Mouse (Mus musculus) kidney, postnatal 10 days (tissue): ENCODE data around the gene Kcnma1.

Experiments
- DNase-seq: peaks from one replicate; pipeline ENCODE4 v3.0.0; 2021; ENCODE audit warnings: mixed read lengths

Kcnma1 gene

DNA sequence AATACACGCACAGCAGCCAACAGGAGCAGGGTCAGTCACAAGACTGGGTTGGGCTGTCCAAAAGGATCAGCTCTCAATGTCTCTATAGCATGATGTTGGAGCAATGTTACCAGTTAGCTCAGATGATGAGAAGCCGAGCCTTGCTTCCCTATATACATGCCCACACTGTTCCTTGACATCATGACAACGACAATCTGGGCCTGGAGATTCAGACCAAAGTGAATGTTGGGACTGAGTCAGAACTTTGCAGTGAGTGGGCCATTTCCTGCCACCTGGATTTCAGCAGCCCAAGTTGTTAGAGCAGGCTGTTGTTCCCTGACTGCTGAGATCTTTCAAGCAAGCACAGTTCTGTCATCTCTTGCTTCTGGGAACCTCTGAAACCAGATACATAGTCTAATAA is 347.9 kb downstream of the Kcnma1 start:
- DNase-seq: no peak

DNA sequence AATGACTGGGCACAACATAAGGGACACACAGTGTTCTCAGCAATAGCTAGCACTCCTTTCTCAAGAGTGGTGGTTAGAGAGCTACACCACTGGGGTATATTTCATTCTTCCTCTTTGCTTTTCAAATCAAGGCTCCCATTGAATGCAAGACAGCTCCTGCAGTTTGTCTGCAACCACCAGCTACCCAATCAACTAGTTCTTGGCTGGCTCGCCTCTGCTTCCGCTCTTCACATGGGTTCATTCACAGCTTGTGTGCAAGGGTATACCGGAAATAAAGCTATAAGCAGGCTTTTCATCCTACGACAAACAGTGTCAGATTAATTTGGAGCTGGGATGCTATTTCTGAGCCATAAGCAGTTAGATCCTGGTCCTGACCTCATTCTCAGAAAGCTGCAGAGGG is 362.6 kb downstream of the Kcnma1 start:
- DNase-seq: no peak

DNA sequence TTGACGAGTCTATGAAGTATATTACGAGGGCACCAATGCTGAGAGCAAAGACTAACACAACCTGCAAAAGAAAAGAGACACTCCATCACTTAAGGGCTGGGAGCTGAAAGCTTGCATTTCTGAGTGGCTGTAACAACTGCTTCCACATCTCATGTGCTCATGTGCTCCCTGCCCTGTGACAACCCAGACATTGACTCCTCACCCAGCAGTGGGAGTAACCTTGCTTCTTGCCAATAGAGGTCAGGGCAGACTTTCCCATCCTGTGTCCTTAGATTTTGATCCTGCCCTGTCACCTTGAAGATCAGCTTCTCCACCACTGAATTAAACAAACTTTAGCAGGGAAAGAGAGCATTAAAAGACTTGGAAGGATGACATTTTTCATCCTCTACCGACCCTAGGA is 364.2 kb downstream of the Kcnma1 start:
- DNase-seq: no peak

DNA sequence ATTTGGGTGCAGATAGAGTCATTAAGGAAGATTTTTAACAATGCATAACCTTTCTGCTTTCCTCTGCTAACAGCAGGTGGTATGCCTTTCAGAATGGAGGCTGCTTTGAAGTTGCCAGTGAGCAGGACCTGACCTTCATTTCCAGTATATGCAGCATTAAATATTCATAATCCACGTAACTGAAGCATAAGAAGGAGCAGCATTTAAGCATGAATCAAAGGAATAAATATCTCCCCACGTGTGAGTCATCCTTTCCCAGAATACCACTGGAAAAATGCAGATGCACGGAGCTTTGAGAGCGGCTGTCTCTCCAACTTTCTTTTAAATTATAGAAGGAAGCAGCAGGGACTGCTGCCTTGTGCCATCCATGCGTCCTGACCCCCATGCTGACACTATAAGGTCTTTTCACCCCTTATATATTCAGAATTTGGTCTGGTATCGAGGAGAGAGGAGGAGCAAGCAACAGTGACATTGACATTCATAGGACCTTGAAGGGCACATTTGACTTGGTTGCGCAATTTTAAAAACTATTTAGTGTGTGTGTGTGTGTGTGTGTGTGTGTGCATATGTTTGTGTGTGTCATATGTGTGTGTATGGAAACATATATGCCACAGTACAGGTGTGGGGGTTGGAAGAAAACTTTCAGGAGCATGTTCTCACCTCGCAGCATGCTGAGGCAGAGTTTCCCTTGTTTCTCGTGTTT is 368.8 kb downstream of the Kcnma1 start:
- no peak for DNase-seq

DNA sequence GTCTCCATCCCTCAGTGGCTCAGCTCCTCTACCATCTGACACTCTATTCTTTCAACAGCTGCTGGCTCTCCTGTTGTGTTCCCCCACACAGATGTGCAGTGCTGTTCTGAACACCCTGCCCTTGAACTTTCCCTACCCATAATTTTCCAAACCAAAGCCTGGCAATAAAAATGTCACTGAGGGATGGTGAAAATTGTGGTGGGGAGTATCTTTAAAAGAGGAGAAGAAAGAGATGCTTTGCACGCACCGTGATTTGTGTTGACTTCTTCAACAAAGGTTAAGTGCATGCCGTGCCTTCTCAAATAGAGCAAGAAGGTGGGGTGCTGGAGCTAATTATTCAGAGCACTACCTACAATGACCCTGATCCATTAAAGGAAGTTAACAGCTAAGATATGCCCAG is 371.1 kb downstream of the Kcnma1 start:
- no peak for DNase-seq

DNA sequence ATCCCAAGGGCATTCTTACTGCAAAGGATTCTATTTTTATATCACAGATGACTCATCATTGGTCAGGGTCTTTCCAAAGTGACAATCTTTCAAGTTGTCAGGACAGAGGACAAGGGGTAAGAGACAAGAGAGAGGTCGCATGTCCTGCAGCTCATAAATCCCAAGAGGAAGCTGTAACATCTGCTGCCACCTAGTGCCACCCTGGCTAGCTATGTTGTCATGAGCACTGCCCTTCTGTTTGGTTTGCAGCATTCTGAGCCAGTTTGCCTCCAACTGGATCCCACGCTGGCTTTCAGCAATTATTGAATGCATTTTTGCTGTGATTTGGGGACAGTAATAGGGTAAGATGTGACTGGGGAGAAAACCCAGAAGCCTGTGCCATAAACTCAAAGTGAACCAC is 373.6 kb downstream of the Kcnma1 start:
- peak; percentile 20 for DNase-seq

DNA sequence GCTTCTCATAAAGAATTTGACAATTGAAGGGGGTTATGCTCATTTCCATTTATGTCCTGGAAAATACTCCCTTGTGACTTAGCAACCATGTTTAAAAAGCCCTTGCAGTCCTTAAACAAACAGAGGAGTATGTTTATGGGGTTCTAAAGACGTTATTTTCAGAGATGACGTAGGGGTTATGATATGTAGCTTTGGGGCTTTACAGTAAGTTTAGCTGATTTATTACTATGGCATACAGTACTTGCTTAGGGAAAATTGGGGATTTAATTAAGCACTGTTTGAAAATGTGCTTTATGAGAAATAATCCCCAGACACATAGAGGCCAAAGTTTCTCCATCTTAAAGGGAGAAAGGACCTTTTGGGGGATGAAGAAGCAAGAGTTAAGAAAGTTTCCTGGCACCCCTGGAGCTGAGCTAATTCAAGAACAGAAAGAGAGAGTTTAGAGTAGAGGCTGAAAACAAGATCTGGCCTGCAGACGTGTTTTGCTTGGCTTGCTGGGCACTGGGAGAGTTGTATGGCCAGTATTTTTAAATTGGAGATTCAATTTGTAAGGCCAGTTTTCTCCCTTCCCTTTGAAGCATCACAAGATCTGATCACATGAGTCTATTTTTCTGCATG is 376.1 kb downstream of the Kcnma1 start:
- no peak for DNase-seq

DNA sequence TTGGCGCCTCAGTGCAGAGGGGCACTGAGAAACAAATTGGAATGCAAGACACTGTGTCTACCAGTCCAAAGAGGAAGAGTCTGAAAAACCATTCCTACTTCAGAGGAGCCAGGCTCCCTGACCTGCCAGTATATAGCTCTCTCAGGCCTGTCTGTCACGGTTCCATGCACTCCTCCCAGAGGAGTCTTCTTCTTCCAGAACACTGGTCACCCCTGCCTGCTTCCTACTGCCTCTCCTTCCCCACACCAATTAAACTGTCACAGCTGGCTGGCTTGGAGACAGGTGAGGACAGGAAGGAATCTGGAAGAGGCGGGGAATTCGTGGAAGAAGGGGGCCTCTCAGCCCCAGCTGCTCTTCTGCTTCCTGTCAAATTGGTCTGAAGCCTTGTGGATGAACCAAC is 378.4 kb downstream of the Kcnma1 start:
- peak; percentile 18 for DNase-seq

DNA sequence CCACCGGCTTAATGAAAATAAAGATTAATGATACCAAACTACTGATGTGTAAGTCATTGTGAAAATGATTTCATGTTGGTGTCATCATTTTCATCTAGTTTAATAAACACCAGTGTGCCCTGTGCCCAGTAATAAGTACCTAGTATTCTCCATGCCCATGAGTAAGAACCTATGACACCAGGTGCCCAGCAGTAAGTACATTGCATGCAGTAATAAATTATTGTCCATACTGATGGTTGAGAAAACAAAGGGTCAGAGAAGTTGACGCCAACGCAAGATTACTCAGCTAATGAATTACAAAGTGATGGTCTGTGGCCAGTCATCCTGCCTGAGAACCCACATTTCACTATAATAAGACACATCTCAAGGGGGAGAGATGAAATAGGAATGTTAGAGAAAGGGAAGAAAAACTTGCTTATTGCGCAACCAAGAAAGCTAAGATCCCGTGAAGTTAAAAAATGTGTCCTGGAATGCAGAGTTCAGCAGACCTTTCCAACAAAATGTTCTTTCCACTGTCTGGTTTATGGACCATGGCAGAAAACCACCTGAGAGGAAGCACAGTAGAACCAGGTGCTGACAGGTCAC is 381.2 kb downstream of the Kcnma1 start:
- no peak for DNase-seq

DNA sequence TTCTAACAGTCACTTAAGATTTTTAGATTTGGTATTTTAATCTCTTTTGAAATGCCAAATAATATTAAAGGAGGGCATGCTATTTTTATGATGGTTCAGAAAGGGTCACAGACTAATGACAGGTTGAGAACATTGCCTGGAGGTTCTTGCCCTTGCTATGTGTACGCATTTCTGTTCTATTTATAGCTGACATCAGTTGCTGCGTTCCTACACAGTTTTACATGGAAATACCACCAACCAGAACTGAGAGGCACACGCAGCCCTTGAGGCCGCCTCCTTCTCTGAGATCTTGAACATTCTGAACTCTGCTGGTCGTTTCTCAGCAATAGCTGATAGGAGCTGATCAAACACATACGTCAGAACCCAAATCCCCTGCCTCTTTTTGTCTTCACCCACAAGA is 387.4 kb downstream of the Kcnma1 start:
- no peak for DNase-seq

DNA sequence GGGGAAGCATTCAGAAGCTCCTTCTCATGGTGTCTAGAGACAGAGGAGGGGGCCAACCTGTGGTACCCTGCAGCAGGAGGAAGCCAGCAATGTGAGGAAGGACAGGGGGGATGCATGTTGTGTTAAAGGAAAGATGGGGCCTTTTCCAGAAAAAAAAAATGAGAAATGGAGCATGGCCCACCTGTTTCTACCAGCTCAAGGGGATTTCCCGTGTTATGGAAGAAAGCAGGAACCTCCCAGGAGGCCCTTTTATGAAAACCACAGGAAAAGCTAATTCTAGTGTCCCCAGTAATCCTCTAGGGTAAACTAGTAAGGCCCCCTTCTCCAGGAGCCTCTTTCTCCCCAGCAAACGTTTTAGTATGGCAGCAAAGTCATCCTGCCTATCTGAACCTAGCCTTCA is 388.2 kb downstream of the Kcnma1 start:
- no peak for DNase-seq

DNA sequence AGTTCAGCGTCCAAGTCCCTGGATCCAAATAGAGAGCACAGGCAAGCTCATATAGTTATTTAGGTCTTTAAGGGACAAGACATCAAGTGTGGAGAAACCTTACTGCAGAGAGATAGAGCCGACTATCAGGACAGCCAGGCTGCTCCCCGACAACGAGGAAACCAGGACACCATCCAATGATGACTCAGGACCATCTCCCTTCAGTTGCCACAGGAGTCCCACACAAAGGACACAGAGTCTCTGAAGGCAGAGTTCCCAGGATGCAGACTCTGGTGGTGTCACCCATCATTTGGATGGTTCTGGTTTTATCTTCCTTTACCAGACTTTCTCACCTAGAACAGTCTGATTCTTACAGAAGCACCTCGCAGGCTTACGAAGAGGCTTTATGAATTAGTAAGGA is 388.9 kb downstream of the Kcnma1 start:
- no peak for DNase-seq

DNA sequence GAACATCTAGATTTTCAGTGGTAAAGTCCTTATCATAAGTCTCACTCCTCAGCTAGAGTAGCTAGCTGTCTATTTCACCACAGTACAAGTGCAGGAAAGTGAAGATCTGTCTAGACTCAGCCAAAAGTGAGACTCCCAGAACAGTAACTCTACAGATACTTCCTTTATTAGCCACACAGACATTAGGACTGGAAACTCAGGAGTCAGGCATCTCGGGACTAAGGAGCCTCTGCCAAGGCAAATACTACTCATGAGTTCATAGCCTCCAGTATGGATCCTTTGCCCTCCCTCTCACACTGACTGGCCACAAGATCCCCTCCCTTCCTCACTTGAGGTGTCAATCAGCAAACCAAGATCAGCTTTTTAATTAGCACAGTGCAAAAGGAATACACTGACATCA is 389.8 kb downstream of the Kcnma1 start:
- no peak for DNase-seq

DNA sequence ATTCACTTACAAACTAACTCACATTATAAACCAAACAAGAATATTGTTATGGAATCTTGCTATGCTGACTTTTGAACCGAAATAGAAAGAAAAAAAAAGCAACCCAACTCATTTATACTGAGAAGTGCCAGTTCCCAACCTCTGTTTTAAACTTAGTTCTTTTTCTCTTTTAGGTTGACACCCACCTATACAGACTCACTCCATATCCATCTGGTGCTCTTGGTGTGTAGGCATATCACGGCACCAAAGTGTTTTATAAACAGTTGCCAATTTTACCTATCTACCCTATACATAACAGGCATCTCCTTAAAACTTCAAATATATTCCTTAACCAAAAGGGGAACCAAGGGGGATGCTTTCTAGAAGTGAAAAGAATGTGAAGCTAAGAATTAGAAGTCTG is 393.6 kb downstream of the Kcnma1 start:
- no peak for DNase-seq

DNA sequence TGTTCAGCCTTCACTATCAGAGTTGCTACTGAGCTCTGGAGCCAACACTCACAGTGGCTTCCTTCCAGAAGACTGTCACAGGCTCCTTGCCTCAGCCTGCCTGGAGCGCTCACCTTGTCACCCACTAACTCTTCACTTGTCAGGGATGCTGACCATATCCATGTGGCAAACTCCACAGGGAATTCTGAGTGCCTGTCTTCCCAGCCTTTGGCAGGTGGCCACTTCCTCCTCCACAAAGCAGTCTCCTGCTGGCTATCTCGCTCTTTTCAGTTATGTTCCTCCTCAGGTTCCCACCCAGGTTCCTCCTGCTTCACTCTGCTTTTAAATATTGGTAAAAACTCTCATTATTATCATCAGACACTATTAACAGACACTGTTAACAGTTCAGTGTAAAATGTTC is 395.3 kb downstream of the Kcnma1 start:
- DNase-seq: no peak

DNA sequence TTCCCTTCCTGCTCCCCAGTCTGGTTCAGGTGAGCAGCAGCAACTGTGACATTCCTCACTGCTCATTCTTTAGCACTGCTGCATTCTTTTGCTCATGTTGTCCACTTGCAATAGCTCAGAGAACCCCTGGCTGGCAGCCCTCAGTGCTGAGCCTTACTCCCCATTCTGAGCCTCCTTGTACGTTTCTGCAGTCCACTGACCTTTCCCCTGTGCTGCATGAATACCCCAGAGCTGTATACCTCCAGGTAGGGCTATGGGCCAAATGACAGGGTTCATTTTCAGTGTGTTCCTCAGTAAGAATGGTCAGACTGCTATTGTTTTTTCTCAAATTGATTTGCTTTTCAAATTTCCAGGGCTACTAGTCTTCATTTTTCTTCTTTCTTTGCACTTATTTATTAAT is 396.2 kb downstream of the Kcnma1 start:
- DNase-seq: peak; percentile 36

DNA sequence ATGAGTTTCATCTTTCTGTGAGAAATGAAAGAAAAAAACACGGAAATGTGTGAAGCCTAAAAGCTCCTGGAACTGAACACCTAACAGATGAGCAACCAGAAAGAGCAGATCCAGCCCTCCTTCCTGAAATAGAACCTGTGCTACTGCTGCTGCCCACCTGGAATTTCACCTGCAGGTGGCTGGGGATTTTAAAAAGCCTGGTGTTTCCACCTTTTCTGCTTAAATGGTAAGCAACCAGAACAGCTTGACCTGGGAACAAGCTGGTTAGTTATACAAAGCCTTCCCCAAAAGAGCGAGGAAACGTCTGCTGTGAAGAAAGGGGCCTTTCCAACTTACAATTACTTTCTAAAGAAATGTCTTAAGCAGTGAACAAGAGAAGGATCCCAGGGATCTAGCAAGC is 404.2 kb downstream of the Kcnma1 start:
- DNase-seq: no peak

DNA sequence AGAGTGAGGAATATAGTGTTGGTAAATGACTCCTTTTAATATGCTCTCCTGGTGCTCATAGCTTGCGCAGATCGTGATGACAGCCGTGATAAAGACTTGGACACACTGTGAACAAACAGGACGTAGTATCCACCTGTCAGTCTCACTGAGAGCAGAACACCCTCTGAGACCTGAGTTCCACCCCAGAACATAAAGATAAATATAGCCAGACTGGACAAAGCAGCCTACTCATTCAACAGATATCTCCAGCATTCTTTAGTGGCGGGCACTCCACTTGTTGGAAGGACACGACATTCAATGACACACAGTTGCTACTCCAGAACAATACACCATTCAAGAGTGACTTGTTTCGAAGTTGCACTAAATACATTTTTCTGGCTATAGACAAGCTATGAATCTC is 408.6 kb downstream of the Kcnma1 start:
- no peak for DNase-seq

DNA sequence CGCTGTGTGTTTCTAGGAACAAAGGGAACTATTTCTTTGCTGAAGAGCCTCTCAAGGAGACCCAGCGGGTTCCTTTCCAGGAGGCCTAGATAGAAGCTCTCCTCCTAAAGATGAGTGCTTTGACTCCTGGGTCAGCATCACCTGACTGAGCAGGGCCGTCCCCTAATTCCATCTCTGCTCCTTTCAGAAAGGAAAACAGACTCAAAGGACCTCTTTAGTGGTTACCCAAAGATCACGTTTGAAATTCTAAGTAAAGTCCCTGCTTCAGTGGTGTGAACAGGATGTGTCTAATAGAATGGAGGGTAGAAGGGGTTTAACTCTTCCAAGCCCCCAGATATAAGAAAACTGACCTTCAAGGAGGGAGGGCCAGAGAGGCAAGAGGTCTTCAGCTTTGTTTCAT is 411.4 kb downstream of the Kcnma1 start:
- DNase-seq: no peak

DNA sequence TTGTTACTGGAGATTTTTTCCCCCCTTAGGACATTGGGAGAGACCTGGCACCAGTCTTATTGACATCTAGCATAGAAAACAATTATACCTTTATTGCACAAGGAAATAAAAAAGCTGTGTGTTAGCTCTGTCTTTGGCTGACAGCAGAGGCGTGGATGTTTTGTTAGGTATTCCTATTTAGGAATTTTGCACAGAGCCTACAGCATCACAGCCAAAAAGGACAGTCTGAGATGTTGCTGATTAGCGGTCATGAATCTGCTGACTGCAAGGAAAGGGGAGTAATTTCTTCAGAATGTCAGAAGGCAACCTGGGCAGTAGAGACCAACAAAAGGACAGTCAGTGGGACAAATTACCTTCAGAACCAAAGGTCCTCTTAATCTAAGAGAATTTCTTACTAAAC is 412.2 kb downstream of the Kcnma1 start:
- no peak for DNase-seq

DNA sequence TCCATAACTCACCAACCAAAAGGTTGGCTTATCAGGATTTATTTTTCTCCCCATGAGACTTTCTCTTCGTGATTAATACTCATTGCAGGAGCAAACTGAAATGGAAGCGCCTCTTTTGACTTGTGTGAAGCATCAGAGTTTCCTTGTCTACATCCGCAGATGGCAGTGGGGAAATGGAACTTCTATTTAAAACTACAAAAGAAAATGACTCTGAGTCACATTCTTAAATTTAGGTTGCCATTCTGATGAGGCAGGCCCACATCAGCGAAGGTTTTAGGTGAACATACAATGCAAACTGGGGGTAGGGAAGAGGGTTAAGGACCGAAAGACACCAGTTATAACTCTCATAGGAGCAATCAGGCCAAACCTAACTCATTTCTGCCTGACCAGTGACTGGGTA is 419.7 kb downstream of the Kcnma1 start:
- DNase-seq: no peak

DNA sequence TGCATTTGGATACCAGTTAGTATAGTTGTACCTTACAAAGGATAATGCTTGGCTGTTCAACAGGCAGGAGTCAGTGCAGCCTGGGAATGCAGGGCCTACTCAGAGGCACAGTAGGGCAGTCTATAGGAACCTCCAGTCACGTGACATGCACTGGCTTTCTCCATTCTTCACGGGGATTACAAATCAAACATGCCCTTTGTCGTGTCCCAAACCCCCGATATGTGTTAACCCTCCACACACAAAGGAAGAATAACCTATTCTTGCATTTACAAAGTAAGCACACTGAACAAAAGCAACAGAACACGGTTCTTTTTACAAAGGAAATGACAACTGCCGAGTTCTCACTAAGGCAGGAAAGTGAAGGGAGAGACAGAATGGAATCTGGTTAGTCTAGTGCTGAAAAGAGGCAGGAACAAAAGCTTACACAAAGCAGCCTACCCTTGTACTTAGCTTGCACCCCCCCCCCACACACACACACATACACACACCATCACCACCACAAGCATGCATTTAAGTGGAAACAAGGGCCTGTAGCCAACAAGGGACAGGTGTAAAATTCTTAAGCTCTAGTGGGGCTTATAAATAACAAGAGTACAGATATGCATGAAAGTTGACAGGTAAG is 421.4 kb downstream of the Kcnma1 start:
- no peak for DNase-seq

DNA sequence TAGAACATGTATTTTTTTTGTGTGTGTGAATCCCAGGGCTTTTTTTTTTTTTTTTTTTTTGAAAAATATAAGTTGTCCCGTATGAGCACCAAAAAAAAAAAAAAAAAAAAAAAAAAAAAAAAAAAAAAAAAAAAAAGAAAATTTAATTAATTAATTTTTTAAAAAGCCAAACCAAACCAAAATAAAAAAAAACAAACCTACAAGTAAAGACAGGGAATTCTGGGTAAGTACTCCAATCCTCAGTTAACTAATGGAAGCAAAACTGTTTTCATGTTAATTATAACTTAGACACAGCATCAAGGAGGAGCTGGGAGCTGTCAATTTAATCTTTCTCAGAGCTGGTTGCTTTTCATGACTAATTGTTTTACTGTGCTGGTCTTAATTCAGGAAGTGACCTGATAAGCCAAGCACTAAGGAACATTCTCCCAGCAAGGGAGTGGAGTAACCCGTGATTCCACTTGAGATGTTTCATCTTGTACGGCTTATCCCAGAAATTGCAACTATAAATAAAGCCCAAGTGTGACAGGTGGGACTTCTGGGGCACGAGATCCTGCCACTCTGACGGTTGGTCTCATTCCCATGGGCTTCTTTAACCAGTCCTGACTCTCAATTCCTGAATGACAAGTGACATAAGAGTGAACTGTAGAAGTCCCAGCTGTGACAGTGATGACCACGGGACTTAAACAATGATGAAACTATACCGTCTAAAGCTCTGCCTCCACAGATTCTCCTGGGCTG is 424.4 kb downstream of the Kcnma1 start:
- DNase-seq: no peak

DNA sequence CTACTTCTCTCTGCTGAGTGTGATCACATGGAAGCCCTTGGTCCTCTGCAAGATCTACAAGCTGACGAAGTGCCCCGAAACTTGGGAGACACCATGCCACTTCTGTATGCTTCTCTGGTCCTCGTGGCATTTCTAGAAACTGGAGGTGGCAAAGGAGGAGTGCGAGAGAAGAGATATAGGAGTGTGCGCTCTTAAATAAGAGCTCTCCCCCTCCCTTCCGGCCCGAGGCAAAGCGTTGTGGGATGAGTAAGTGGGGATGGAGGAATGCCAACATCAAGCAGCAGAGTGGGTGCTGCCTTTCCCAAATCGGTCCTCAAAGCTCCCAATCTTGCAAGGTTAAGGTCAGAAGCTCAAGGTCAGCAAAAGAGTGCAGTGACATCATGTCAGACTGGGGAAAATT is 426.8 kb downstream of the Kcnma1 start:
- no peak for DNase-seq
